Mouse (Mus musculus): Measurements from ENCODE around the gene Gm3336. TPM values are rescaled to one million over a fixed set of nuclear protein-coding genes. Genes with fewer than 3 reads are reported as not detected.

The Gm3336 gene
- polyA plus RNA-seq, 1 experiment: not detected

DNA sequence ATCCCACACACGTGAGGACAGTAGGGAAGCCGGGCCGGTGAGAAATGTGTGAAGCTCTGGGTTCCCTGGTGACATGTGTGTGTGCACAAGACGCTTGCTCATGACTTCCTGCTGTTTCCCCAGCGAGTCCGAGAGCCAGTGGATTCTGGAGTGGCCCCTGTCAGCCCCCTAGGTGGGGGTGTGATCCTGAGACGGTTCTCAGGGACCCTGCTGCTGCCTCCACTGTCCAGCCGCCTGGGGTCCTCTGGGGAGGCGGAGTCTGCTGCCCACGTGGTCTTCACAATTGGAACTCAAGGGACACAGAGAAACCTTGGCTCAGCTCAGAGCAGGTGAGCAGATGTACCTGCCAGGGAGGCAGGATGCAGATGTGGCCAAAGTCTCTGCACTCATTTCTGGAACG is 8.4 kb downstream of the Gm3336 start:
- TF ChIP-seq POLR2A (IDR thresholded peaks at IDR 0.05; ENCODE audit: borderline replicate concordance, low read depth, low read length): no peak
- no peak for TF ChIP-seq CTCF (IDR thresholded peaks at IDR 0.05; ENCODE audit: low read depth, low read length)
- no peak overlapping the region for H3K4me3 ChIP-seq (ENCODE audit: insufficient read depth, low read length)
- H3K4me1 ChIP-seq (ENCODE audit: control insufficient read depth, insufficient read depth, low read length): no peaks in the 10 kb centered on the region
- H3K27ac ChIP-seq (ENCODE audit: insufficient read depth, low read depth, low read length): no peak overlapping the region

DNA sequence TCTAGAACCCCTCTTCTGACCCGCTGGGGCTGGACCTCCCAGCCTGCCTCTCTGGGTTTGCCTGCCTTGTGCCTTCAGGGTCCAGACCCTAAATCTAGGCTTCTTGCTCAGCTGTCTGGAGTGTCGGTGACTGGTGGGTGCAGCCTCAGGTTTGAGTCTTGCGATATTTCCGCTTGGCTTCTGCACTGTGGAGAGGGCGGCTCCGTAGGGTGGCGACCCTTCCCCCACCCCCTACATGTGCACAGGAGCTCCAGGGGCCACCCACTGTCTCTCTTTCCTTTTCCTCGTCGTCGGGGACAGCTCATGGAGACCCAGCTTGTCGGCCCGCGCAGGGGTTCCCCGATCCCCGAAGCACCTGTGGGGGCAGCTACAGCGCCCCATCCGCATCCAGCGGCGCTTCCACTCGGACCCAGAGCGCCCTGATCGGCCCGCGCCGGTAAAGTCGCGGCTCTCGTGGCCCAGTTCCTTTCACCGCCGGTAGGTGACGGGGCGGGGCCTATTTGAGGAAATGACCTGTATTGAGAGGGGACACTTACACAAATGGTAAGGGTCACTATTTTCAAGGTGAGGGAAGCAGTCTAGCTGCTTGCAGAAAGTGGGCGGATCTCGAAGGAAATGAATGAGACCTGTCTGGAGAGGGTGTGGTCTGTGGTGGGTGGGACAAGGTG is 11.6 kb downstream of the Gm3336 start:
- H3K4me1 ChIP-seq (ENCODE audit: control insufficient read depth, insufficient read depth, low read length): no peaks in the 10 kb centered on the region
- TF ChIP-seq CTCF (IDR thresholded peaks at IDR 0.05; ENCODE audit: low read depth, low read length) (no peak), POLR2A (IDR thresholded peaks at IDR 0.05; ENCODE audit: borderline replicate concordance, low read depth, low read length) (no peak)
- H3K4me3 ChIP-seq (ENCODE audit: insufficient read depth, low read length): peak overlapping the region; percentile 13; the same call in 1 of the 2 replicates
- H3K27ac ChIP-seq (ENCODE audit: insufficient read depth, low read depth, low read length): no peak overlapping the region

DNA sequence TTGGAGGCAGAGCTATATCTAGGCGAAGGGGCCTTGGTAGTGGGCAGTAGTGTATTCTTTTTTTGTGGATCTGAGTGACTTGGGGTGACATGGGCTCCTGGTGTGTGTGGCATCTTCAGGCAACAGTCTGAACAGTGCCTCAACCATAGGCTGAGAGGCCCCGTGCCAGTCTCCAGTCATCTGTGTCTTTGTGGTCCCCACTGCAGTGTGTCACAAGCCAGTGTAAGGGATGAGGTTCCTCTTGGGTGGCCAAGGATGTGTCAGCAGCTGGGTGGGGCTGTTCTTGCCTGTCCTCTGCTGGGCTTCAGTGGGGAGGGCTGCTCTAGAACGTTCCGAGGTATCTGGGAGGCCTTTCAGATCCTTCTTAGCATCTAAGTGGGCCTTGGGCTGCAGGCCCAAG is 12.6 kb downstream of the Gm3336 start:
- Histone ChIP-seq H3K4me1 (ENCODE audit: control insufficient read depth, insufficient read depth, low read length) (no peaks in the 10 kb centered on the region), H3K4me3 (ENCODE audit: insufficient read depth, low read length) (no peak overlapping the region), H3K27ac (ENCODE audit: insufficient read depth, low read depth, low read length) (no peak overlapping the region)
- TF ChIP-seq POLR2A (IDR thresholded peaks at IDR 0.05; ENCODE audit: borderline replicate concordance, low read depth, low read length) (no peak), CTCF (IDR thresholded peaks at IDR 0.05; ENCODE audit: low read depth, low read length) (no peak)

DNA sequence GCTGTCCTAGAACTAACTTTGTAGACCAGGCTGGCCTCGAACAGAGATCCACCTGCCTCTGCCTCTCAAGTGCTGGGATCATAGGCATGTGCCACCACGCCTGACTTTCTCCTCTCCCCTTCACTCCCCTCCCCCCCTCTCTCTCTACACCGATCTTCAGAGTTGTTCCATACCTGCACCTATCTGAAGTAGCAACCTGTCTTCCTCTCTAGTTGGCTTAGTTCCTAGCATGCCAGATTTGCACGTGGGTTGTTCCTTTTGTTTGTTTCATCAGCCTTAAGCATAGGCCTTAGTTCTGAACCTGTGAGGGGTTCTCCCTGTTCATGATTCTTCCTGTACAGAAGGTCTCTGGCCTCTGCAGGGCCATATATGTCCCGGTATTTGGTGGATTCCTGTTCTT is 19.4 kb downstream of the Gm3336 start:
- Histone ChIP-seq H3K27ac (ENCODE audit: insufficient read depth, low read depth, low read length) (no peak overlapping the region), H3K4me1 (ENCODE audit: control insufficient read depth, insufficient read depth, low read length) (no peaks in the 10 kb centered on the region), H3K4me3 (ENCODE audit: insufficient read depth, low read length) (no peak overlapping the region)
- TF ChIP-seq POLR2A (IDR thresholded peaks at IDR 0.05; ENCODE audit: borderline replicate concordance, low read depth, low read length) (no peak), CTCF (IDR thresholded peaks at IDR 0.05; ENCODE audit: low read depth, low read length) (no peak)

DNA sequence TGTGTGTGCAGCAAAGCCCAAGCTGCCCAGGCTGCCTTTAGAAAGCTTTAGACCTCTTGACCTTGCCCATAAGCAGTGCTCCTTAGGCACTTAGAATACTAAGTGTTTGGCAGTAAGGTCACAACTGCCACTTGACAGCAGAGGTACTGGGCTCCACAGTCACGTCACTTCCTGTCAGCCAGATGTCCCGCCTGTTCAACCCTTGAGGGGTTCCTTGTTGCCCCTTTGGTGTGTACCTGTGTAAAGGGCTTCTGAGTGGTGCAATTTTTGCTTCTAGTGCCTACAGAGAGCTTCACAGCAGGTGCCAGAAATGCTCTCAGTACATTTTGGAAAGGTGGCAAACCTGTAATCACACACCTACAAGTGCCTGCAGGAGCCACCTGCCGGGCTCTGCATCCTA is 19.9 kb downstream of the Gm3336 start:
- H3K4me3 ChIP-seq (ENCODE audit: insufficient read depth, low read length): no peak overlapping the region
- TF ChIP-seq CTCF (IDR thresholded peaks at IDR 0.05; ENCODE audit: low read depth, low read length) (no peak), POLR2A (IDR thresholded peaks at IDR 0.05; ENCODE audit: borderline replicate concordance, low read depth, low read length) (no peak)
- no peaks in the 10 kb centered on the region for H3K4me1 ChIP-seq (ENCODE audit: control insufficient read depth, insufficient read depth, low read length)

DNA sequence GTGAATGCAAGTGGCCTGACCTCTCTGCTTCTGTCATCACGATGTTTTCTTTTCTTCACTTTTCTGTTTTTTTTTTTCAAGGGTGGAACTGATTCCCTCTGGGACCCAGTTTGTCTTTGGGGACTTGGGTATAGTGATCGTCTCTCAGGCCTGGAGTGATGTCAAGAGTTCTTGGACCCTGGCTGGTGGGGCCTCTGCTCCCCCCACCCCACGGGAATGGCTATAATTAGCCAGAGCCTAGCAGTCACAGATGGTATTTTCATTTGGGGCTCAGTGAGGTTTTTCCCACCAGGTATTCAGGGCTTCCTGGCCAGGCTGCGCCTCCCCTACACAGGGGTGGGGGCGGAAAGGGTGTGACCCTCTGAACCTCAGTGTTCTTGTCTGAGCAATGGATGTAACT is 23.3 kb downstream of the Gm3336 start:
- H3K27ac ChIP-seq (ENCODE audit: insufficient read depth, low read depth, low read length): no peak overlapping the region
- H3K4me1 ChIP-seq (ENCODE audit: control insufficient read depth, insufficient read depth, low read length): peaks cover 5% of the 10 kb centered on the region; the same call in 1 of the 2 replicates
- H3K4me3 ChIP-seq (ENCODE audit: insufficient read depth, low read length): no peak overlapping the region
- TF ChIP-seq POLR2A (IDR thresholded peaks at IDR 0.05; ENCODE audit: borderline replicate concordance, low read depth, low read length) (no peak), CTCF (IDR thresholded peaks at IDR 0.05; ENCODE audit: low read depth, low read length) (no peak)

More for the DNA sequence above, 19.9 kb downstream of the Gm3336 start:
- no peak overlapping the region for H3K27ac ChIP-seq (ENCODE audit: insufficient read depth, low read depth, low read length)

DNA sequence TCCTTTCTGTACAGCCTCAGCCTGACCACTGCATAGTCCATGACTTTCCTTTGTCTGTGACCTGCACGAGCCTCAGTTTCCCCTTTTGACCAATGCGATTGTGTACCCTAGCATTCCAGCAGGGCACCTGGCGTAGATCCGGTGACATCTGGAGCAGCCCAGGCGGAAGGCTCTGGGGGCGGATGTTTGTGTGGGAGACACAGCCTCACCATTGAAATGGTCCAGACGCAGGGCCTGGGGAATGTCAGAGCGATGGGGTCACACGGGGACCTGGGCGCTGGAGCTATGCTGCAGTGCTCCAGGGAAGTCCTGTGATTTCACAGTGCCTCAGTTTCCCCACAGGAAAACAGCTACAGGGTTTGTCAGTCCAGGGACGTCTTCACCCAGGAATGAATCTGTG is 23.8 kb downstream of the Gm3336 start:
- no peak overlapping the region for H3K4me3 ChIP-seq (ENCODE audit: insufficient read depth, low read length)
- TF ChIP-seq POLR2A (IDR thresholded peaks at IDR 0.05; ENCODE audit: borderline replicate concordance, low read depth, low read length) (no peak), CTCF (IDR thresholded peaks at IDR 0.05; ENCODE audit: low read depth, low read length) (no peak)

DNA sequence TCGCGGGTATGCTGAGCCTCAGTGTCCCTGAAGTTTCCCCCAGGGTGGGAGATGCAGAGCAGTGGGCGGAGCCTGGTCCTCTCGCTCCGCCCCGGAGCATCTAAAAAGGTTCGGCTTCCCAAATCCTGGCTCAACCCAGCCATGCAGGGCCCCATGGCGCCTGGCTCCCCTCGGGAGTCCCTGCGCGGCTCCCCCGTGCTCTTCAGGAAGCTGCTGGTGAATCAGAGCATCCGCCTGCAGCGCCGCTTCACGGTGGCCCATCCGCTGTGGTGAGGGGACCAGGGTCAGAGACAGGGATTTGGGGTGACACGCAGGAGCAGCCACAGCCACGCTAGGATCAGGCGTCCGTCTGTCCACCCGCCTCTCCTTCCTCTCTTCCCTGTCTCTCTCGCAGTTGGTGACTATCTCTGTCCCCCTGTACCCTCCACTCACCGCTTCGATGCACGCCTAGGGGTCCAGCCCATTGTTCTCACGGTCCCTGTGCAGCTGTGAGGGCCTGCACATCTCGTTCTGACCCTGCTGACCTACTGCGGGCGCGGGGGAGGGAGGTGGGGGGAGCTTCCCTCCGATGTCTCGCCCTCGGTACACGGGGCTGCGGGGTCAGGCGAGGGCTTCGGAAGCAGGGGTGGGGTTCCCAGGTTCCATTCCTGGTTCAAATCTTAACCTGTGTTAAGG is 24.8 kb downstream of the Gm3336 start:
- Histone ChIP-seq H3K27ac (ENCODE audit: insufficient read depth, low read depth, low read length) (no peak overlapping the region), H3K4me3 (ENCODE audit: insufficient read depth, low read length) (peak overlapping the region; percentile 54)

More for the DNA sequence above, 23.8 kb downstream of the Gm3336 start:
- Histone ChIP-seq H3K27ac (ENCODE audit: insufficient read depth, low read depth, low read length) (no peak overlapping the region), H3K4me1 (ENCODE audit: control insufficient read depth, insufficient read depth, low read length) (peaks cover 5% of the 10 kb centered on the region; the same call in 1 of the 2 replicates)

DNA sequence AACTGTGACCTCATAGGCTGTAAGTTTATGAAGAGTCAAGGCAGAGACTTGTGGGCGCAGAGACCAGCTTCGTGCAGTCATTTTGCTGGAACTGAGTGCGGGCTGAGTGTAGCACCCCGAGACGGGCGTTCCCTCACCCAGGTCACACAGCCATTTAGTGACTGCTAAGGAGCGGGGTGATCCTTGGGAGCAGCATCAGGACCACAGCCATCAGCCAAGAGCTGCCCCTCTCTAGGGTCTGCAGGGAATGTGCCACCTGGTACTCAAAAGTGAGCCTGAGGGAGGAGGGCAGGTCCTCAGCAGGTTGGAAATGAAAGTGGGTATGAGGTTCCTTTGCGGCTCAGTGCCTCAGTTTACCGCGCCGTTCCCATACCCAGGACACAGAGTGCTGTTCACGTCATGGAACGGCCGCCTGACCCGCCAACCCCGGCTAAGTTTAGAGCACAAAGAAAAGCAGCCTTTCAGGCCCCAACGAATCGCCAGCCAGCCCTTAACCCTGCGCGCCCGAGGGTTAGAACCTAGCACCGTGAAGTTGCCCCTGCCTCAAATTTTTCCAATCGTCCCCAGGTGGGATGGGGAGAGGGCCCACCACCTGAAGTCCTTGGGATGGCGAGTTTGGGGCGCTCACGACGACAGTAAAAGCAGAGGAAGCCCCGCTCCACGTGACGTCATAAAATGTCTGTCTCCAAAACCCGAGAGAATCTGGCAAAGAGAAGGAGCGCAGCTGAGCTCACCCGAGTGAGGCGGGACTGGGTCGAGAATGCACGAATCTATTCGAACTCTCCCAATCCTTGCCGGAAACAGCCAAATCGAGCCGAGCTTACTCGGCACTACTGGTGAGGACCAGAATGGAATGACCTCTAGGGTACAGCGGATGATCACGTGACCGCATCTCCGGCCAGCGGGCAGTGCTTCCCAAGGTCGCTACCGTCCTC is 25.6 kb downstream of the Gm3336 start:
- no peak for TF ChIP-seq CTCF (IDR thresholded peaks at IDR 0.05; ENCODE audit: low read depth, low read length)
- TF ChIP-seq POLR2A (IDR thresholded peaks at IDR 0.05; ENCODE audit: borderline replicate concordance, low read depth, low read length): no peak
- Histone ChIP-seq H3K27ac (ENCODE audit: insufficient read depth, low read depth, low read length) (no peak overlapping the region), H3K4me3 (ENCODE audit: insufficient read depth, low read length) (peak overlapping the region; percentile 54), H3K4me1 (ENCODE audit: control insufficient read depth, insufficient read depth, low read length) (peaks cover 5% of the 10 kb centered on the region; the same call in 1 of the 2 replicates)

More for the DNA sequence above, 24.8 kb downstream of the Gm3336 start:
- peaks cover 5% of the 10 kb centered on the region; the same call in 1 of the 2 replicates for H3K4me1 ChIP-seq (ENCODE audit: control insufficient read depth, insufficient read depth, low read length)
- TF ChIP-seq POLR2A (IDR thresholded peaks at IDR 0.05; ENCODE audit: borderline replicate concordance, low read depth, low read length) (no peak), CTCF (IDR thresholded peaks at IDR 0.05; ENCODE audit: low read depth, low read length) (no peak)
